Mouse (Mus musculus) activated CD4-positive, CD25-positive, alpha-beta regulatory T cell, adult 4 months (primary cell): Measurements from ENCODE around the gene Svs1. TPM values are rescaled to one million over a fixed set of nuclear protein-coding genes. Genes with fewer than 3 reads are reported as not detected.

Experiments used
- ATAC-seq: one replicate; pipeline ENCODE4 v1.8.0; 2017
- polyA plus RNA-seq, 2 experiments: library from polyadenylated mRNA; unstranded; fragments of 100-300 nt; shearing (Covaris generic); gene quantifications; one replicate each; pipeline ENCODE4 v1.2.1; 2017

The Svs1 gene
- polyA plus RNA-seq, 2 experiments from 2014 or later, result not detected

DNA sequence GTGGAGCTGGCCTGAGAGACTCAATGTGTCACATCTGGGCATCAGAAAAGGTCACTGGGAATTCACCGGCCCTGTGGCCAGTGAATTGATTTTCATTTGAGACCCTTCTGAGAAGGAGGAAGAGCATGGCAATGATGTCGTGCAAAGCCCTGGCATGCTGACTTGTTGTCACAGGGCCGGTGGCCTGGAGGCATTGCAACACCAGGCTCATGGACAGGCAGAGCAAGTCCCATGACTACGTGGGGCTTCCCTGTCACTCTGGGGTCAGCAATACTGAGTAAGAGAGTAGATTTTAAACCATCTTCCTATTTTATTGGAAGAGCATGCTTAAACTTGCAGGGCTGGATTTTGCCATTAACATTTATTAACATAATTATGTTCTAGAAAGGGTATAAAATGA, 26.4 kb downstream of the Svs1 start:
- no peak for ATAC-seq

DNA sequence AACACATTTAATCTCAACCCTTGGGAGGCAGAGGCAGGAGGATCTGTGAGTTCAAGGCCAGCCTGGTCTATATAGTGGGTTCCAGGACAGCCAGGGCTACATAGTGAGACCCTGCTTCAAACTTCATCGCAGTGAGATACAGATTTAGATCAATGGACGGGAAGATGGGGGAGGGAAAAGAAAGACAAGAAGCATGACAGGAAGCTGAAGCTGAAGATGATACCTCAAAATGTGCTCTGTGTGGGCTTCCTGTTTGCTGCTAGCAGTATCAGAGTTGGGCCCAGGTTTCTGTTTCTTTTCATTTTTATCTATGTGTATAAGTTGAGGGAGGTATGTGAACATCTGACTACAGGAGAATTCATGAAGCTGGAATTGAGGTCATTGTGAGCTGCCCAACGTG, 26.8 kb downstream of the Svs1 start:
- ATAC-seq, result peak; percentile 92

DNA sequence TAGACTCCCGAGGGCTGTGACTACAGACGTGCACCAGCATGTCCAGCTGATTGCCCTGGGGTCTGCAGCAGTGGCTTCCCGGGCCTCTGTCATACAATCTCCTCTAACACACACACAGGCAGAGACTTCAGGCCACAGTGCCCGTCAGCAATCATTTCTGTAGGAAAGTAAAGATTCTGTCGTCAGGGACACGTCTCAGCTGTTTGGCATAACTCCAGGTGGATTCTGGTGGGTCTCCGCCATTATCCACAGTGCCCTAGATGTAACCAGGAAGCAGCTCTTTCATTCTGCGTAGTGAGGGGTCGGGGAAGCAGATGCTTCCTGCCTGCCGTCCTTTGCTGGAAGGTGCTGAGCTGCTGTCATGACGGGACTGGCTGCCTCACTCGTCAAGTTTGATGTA, 30.5 kb downstream of the Svs1 start:
- ATAC-seq, result peak; percentile 55

DNA sequence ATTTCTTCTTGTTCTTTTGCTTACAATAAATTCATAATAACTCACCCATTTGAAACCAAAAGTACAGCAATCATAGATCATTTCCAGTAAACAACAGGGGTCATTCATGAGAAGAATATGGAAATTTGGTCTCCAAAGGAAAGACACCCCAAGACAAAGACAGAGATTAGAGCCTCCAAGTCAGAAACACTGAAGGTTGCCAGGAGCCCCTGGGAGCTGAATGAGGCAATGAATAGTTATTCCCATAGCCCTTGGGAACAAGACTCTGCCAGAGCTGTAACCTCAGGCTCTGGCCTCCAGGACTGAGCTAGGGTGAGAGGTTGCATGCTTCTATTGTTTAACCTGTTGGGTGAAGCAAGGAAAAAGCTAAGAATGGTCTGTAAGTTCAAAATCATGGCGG, 32.7 kb downstream of the Svs1 start:
- no peak for ATAC-seq

DNA sequence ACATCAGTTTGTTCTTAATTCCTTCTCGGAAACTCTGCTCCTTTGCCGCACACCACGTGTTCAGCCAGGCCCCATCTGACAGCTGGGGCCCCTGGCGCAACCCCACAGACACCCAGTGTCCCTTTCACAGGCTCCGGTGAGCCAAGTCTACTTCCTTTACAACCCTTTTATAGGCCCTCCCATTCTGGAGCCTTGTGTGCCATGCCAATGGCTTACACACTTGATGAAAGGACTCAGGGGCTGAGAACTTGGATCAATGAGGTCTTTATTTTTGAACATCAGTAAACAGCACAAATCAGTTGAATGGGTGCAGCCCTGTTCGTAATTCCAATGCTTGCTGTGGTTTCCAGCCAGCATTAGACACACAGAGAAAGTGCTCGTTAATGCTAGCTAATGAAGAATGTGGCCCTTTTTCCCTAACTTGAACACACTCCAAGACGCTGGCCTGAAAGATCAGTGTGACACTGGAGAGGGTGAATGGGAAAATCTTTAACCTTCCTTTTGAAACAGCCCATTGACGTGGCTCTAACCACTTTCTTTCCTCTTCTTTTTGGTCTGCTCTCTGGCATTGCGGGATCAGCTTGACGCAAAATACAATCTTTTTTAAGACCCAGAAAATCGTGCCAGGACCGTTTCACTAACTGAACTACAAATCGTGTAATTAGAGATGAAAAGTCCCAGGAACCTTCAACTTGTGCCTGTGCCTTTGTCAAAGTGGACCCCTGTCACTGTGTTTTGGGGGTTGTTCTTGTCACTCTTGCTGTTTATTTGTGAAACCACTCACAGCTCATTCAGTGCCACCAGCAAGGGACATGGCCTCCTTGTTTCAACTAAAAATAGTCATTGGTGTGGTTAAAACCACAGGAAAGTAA, 34.7 kb downstream of the Svs1 start:
- peak; percentile 36 for ATAC-seq

DNA sequence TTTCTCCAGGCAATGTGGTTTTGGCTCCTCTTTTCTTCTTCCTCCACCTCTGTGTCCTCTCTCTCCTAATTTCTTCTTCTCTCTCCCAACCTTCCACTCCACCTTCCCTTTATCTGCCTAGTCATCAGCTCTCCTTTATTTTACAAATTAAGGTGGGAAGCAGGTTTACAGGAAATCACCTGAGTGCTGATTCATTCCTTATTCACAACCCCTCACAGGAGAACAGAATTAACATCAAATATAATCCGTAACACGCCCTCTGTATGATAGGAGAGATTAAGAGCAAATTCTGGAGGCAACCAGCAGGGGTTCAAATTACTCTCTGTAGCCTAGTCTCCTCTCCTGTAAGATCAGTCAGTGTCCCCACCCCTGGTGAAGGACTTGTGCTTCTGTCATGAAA, 35.7 kb downstream of the Svs1 start:
- ATAC-seq, result no peak

- no peak for ATAC-seq
These were observed 36.7 kb downstream of the Svs1 start for GRCm38 (mm10) chr6:49023315-49023714.

DNA sequence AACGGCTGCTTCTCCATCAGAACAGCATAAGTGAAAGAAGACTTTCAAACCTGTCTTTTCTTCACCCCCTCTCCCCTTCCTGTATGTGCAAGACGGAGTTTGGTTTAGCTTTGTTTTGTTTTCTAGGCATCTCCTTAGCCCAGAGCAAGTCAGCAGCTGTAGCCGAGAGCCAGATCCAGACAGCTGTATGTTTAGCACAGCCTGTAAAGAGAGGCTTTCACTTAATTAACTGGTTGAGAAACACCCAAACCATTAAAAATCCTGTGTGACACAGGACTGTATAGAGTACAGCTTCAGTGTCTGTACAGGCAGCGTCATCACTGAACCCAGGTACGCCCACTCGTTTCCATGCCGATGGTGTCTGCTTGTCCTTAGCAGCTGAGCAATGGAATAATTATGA, 38.6 kb downstream of the Svs1 start:
- ATAC-seq, result no peak

DNA sequence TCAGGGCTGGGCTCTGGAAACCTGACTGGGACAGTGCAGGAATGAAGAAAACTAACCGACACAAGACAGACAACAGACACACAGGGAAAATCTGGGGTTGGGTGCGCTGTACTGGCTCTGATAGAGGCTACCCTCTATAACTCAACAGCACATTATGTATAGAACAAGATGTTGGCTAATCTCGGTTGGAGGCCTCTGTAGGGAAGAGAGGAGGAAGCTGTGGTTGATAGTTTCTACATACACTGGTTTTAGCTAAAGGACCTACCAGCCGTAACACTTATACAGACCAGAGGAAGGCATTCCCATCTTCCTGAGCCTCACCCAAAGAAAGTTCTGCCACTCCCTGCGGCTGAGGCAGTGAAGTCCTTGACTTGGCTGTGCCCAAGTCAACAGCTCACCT, 39.8 kb downstream of the Svs1 start:
- ATAC-seq, result no peak

DNA sequence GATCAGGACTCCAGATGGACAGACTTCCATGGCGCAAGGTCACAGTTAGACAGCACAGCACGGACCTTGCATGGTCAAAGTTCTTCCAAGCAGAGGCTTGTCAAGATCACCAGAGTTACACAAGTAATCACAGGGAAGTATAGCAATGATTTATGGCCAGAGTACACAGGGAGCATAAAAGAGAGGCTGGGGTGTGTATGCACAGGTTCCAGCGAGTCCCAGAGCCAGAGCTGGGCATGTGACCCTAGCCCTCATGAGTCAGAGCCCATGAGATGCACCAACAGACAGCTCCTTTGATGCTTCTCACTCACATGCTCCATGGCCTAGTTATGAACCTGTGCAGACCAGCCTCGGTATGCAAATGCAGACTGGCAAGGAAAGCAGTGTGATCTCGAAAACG, 41.4 kb downstream of the Svs1 start:
- ATAC-seq, result no peak

DNA sequence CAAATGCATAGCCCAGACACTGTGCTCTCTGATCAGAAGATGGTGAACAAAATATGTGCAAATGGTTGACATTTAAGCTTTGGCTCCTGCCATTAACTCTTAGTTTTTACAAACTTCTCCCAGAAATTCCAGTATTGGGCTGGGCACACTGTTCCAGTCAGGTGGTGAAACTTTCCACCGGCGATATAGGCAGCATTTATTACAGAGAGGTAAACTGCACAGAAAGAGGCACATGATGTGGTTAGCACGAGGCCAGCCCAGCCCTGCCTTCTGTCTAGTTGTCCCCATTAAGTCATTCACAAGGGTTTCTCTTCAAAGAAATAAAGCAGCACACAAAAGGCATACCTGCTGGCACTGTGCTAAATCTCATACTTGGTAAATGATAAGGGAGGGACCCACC, 42.0 kb downstream of the Svs1 start:
- no peak for ATAC-seq

- no peak for ATAC-seq
These were observed 44.6 kb downstream of the Svs1 start for GRCm38 (mm10) chr6:49031230-49031629.

DNA sequence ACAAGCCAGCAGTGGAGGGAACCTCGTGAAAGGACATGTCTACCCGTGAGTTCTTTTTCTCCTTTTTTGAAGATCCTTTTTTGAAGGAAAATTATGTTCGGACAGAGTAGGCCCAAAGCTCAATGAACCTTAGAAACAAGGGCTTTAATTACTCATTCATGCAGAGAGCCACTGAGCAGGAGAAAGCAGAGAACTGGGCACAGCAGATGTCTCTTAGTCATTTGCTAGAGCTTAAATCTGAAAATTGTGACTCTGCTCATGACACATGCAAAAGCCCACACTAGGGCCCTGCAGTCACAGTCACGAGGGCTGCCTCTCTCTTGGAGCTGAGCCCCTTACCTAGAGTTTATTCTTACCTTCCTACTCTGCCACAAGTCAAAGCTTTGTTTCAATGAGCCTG, 46.1 kb downstream of the Svs1 start:
- ATAC-seq, result no peak

GRCm38 (mm10) chr6:49036275-49037267, 49.9 kb downstream of the Svs1 start, which contains the start of gene Gpnmb:
Gene Gpnmb, plus strand, starts transcription at chr6:49036546.
- ATAC-seq, result peak; percentile 80

- no peak for ATAC-seq
These were observed 50.6 kb downstream of the Svs1 start for GRCm38 (mm10) chr6:49037268-49037662.

- ATAC-seq, result peak; percentile 36
These were observed 53.0 kb downstream of the Svs1 start for GRCm38 (mm10) chr6:49039470-49040180.

Other genes with a start within 250 kb of the Svs1 start
- gene Gimap1, start 247.8 kb upstream of the Svs1 start, polyA plus RNA-seq, result 100 to 1,000 TPM; 321 to 429 TPM
- 100 to 1,000 TPM; 198 to 220 TPM for gene Gimap5, start 240.7 kb upstream of the Svs1 start, polyA plus RNA-seq
- gene Gimap3, start 216.0 kb upstream of the Svs1 start, polyA plus RNA-seq, result 1,000 to 10,000 TPM; 1,102 to 1,198 TPM
- gene Tmem176a, start 145.9 kb upstream of the Svs1 start, polyA plus RNA-seq, result 10 to 100 TPM; 14.5 to 16.2 TPM
- 10 to 100 TPM; 19.4 to 29.2 TPM for gene Tmem176b, start 145.4 kb upstream of the Svs1 start, polyA plus RNA-seq
- not detected for gene Aoc1, start 114.0 kb upstream of the Svs1 start, polyA plus RNA-seq
- not detected for gene 1600015I10Rik, start 57.0 kb upstream of the Svs1 start, polyA plus RNA-seq
- gene Doxl2, start 11.9 kb upstream of the Svs1 start, polyA plus RNA-seq, result under 1 TPM in 1 of 2 experiments, not detected in 1; 0.79 TPM
- gene Gpnmb, start 49.7 kb downstream of the Svs1 start, polyA plus RNA-seq, result 1 to 10 TPM; 1.6 to 1.9 TPM
- gene Malsu1, start 86.9 kb downstream of the Svs1 start, polyA plus RNA-seq, result 10 to 100 TPM; 21.0 to 49.0 TPM
- gene Igf2bp3, start 228.1 kb downstream of the Svs1 start, polyA plus RNA-seq, result 1 to 10 TPM; 2.5 to 4.6 TPM